Mouse (Mus musculus): Measurements from ENCODE around the gene Epdr1.

Epdr1 gene

DNA sequence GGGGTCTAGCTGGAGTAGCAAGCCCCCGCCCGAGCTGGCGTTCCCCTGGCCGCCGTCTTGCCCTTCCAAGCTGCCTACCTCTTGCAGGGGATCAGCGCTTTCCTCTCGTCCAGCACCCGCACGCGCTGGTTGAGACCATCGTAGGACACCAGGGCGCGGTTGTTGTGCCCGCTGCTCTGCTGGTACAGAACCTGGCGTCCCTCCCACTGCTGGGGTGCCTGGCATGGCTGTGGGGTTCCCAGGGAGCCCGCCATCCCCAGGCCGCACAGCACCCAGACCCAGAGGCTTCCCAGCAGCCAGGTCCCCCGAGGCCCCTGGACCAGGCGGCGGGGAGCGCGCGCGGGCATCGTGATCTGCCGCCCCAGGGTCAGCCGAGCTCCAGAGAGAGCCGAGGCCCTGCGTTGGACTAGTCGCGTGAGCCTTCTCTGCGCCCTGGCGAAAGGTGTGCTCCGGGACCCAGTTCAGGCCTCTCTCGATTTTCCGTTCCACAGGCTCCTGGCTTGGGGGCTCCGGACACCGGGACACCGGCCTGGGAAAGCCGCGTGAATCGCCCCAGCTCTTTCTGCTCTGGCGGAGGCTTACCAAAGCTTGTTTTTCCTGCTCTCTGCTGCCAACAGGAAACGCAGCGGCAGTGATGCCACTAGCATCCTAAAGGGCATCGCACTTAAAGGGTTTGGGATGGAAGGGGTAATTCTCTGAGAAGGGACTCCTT is at the start of gene Epdr1:
Gene Epdr1 (minus strand): TSS at position 712 of the 712 bp plus-strand sequence.
- DNase-seq: no peak

DNA sequence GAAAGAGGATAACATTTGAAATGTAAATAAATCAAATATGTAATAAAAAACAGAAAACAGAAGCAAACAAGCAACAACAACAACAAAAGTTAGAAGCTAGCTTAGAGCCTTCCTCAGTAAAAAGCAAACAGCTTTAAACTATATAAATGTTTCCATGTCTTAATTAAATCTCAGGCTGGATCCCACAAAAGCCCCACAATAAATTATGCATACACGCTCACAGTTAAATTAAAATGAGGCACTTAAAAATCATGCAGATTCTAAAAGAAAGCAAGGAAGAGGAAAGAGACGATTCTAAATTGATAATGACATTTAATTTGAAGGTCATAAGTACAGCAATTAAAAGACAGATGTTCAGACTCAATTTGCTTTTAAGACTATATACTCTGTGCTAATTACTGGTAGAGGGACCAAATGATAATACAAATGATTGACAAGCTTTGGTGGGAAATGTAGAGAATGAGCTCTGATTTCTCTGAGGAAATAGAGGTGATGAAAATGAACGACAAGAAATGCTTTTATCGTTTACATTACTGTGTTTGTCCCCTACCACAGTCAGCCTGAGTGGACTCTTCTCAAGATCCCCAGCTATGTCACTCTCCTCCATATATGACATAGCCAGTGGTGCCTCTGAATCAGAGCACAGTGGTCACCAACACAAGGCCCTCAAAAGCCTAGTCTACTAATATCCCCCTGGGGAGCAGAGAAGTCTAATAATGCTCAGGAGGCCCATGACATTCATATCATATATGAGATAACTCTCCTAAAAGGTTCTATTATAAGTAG is 48.8 kb upstream of the Epdr1 start:
- no peak for DNase-seq

DNA sequence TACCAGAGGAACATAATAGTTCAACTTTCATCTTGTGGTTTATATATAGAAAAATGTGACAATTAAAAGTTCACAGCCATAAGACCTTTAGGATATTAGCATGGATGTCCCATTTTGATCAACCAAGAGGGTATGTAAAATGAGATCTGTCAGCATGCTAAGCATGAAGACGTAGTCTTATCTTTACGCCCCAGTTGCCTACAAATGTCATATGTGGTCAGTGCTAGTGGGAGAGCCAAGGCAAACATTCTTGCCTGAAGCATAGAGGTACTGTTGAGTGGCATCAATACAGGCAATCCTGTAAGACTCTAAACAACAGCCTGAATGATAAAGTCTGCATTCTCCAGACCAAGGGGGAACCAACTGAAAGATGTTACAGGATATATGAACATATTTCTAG is 32.7 kb upstream of the Epdr1 start:
- DNase-seq: no peak

GRCm38 (mm10) chr13:19649824-19650223 is 30.1 kb upstream of the Epdr1 start:
- DNase-seq: no peak

DNA sequence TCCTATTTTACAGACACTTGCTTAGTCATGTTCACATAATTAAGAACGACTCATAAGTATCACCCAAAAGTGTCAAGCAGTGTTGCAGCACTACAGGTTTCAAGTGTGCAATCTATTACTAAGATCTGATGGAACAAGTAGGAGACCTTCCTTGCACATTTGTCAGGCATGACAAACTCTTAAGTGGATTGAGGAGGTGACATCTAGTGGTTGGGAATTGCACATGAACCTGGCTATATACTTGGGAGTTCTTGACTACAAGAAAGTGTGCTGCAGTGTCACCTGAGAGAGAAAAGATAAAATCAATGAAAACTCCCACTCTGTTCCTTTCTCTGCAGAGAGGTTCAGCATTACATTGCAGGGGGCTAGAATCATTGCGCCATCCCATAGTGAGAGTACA is 24.5 kb upstream of the Epdr1 start:
- DNase-seq: no peak

- no peak for DNase-seq
Observed at GRCm38 (mm10) chr13:19643519-19643918, 23.8 kb upstream of the Epdr1 start.

- DNase-seq: no peak
Observed at GRCm38 (mm10) chr13:19640203-19640851, 20.6 kb upstream of the Epdr1 start.

- no peak for DNase-seq
Observed at GRCm38 (mm10) chr13:19636131-19636530, 16.4 kb upstream of the Epdr1 start.

- DNase-seq: no peak
Observed at GRCm38 (mm10) chr13:19630768-19631709, 11.3 kb upstream of the Epdr1 start.

DNA sequence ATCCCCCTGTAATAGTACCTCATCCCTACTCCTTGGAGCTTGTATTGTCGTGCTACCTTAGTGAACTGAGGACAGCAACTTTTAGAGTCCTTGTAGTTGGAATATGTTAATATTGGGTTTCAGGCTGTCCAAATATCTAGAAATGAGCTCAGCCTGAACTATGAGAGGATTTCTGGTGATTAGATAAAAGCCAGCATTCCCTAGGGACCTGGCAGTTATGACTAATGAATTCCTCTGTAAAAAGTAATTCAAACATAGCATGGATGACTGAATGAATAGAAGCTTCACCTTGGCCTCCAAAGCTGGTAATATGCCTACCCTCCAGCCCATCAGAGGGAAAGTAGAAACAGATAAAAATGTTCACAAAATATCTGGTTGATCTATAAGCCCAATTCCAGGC is 6.7 kb upstream of the Epdr1 start:
- no peak for DNase-seq

DNA sequence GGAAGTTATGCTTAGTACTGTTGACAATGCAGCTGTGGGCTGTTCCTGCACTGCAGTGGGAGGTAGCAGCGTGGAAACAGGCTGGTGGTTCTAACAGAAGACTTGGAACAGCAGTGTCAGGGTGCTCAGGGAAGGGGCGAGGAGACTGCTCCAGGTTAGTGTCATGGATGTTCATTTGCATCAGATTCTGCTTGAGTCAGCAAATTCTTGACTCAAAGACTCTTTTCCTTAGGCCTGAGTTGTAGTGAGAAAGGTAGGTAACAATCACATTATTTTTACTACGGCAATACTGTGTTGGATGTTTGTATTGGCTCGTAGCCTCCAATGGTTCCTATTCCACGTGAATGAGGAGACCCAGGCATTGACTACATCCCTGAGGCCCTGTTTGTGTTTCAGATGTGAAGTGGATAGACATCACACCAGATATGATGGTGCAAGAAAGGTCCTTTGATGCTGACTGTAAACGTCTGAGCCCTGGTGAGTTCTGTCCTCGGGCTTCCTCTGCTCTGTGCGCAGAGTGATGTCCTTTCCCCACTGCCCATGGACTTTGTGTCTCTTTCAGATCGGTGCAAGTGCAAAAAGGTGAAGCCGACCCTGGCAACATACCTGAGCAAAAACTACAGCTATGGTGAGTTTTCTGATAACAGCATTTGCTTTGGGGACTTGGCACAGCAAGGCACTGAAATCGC is 5.0 kb upstream of the Epdr1 start:
- DNase-seq: no peak

- DNase-seq: no peak
Observed at GRCm38 (mm10) chr13:19623228-19623905, 3.6 kb upstream of the Epdr1 start.

DNA sequence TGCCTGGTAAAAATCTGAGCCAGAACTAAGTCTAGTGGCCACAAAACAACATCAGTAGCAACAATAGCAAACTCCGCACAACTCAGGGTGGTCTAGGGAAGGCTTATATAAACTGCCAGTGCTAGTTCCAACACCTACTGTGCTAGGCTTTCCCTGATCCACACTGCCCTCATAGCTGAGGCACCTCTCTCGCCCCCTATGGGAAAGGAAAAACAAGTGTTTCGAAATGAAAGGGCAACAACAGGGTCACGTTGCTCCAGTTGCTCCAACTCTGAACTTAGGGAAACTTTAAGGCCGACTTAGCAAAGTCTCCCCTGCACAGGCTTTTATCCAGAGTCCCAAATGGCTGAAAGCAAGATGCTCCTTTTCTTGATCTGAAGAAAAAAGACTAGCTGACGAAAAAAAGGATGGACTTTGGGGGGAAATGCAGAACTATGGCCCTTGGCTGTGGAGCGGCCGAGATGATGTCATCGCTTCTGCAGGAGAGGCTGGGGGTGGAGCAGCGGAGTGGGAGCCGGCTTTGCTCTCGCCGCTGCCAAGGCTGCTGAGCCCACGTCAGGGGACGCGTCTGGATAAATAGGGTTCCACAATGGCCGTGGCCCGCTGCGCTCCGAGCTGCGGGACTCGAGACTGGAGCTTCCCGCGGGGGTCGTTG is 3.0 kb upstream of the Epdr1 start, which contains the start of gene Sfrp4:
Gene Sfrp4 (plus strand): TSS at position 532 of the 655 bp plus-strand sequence.
- no peak for DNase-seq

- no peak for DNase-seq
Observed at GRCm38 (mm10) chr13:19618841-19619215, 899 bp downstream of the Epdr1 start.

DNA sequence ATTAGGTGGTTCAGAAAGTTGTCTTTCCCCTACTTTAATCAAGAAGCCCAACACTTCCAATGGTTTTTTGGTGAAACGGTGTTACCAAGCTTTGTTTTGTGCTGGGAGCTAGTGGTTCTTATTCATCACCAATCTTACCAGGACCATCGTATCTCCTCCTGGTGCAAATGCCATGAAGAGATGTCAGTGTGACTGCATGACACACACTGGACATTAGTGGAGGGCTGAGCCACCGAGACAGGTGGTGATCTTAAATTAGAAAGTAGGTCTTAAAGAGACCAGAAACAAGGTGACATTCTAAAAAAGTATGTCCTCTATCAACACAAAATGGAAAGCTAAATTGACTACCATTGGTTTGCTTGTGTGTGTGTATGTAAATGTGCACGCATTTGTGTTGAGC is 1.6 kb downstream of the Epdr1 start:
- no peak for DNase-seq

DNA sequence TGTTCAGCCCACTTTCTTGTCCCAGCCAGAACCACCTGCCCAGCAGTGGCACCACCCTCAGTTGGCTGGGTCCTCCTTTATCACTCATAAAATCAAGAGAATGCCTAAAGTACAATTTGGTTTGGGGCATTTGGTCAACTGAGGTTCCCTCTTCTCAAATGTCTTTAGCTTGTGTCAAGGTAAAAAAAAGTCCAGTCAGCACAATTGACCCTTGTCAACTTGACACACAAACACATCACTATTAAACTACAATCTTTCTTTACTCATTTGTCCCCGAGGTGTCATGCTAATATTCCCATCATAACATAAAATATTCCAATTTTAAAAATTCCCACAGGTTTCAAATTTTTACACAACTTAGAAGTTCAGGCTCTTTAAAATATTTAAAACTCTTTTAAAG is 5.4 kb downstream of the Epdr1 start:
- no peak for DNase-seq

DNA sequence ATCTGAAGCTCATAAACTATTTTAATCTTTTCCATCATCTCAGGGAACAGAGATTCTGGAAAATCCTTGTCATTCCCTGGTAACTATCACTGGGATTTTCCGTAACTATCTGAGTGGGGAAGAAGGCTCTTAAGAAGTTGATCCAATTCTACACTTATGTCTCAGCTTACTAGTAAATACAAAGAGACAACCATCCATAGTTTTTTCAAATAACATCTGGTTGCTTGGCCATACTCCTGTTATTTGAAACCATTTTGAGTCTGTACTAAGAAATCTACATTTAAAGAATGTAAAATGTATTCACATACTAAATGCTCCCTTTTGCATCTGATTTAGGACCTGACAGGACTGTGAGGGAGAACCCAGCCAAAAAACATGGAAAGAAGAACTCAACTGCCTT is 6.3 kb downstream of the Epdr1 start:
- no peak for DNase-seq

GRCm38 (mm10) chr13:19612963-19613362 is 6.8 kb downstream of the Epdr1 start:
- DNase-seq: no peak

GRCm38 (mm10) chr13:19612348-19612747 is 7.4 kb downstream of the Epdr1 start:
- no peak for DNase-seq

DNA sequence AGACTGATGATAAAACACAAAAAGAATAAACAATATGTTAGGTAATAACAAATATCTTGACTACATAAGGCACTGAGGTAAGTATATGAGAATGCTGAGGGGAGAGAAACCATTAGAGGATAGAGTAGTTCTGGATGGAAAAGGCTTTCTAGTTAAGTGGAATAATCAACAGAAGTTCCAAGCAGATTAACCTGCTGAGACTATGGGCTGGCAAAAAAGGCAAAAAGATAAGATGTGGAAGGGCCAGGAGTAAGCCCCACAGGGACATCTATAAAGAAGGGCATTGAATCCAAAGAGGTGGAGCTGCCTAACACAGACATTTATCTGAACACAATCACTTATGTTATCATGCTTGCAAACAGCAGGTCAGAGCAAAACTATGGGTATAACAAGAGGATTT is 11.6 kb downstream of the Epdr1 start:
- no peak for DNase-seq

GRCm38 (mm10) chr13:19604916-19605315 is 14.8 kb downstream of the Epdr1 start:
- no peak for DNase-seq

Data from spleen, adult 18-20 months (tissue).